Mouse (Mus musculus): ENCODE data around the gene Ppp1ca. TPM values are rescaled to one million over a fixed set of nuclear protein-coding genes. Genes with fewer than 3 reads are reported as not detected.

Ppp1ca gene
- polyA plus RNA-seq, 1 experiment: 509 TPM

- DNase-seq: no peak
- Histone ChIP-seq H3K4me3 (ENCODE audit: insufficient read depth, low read depth, low read length) (no peak overlapping the region), H3K27me3 (replicated peaks; ENCODE audit: control insufficient read depth, insufficient read depth, low read length) (no peaks in the 10 kb centered on the region), H3K36me3 (ENCODE audit: control insufficient read depth, insufficient read depth, low read length) (no peaks in the 10 kb centered on the region), H3K27ac (ENCODE audit: insufficient read depth, low read depth, low read length) (no peak overlapping the region), H3K4me1 (ENCODE audit: control insufficient read depth, insufficient read depth, low read length) (peaks cover 15% of the 10 kb centered on the region)
- TF ChIP-seq POLR2A (IDR thresholded peaks at IDR 0.05; ENCODE audit: low read depth, low read length) (no peak), CTCF (conservative IDR thresholded peaks at IDR 0.05; ENCODE audit: insufficient read depth, insufficient read length, low read depth, low read length) (no peak)
- 73% methylated on average over 3 of the region's 3 CpGs for WGBS
Observed at GRCm38 (mm10) chr19:4217855-4218254, 26.0 kb downstream of the Ppp1ca start.

DNA sequence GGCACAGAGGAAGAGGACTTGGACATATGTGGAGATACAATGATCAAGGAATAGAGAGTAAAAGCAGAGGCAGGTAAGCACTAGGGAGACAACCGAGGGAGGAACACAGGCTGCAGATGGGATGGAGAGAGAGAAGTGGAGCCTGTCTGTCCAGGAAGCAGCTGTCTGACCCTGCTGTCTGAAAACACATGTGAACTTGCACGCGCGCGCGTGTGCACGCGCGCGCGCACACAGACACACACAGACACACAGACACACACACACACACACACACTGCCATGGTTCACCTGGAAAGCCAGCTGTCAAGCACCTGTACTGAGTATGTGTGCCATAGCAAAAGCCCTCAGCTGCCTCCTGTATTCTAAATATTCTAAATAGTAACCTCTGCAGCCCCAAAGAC is 26.4 kb downstream of the Ppp1ca start:
- H3K27me3 ChIP-seq (replicated peaks; ENCODE audit: control insufficient read depth, insufficient read depth, low read length): no peaks in the 10 kb centered on the region
- 95% methylated on average over 10 of the region's 11 CpGs for WGBS
- no peak for TF ChIP-seq CTCF (conservative IDR thresholded peaks at IDR 0.05; ENCODE audit: insufficient read depth, insufficient read length, low read depth, low read length)
- TF ChIP-seq POLR2A (IDR thresholded peaks at IDR 0.05; ENCODE audit: low read depth, low read length): no peak
- peaks cover 12% of the 10 kb centered on the region for H3K4me1 ChIP-seq (ENCODE audit: control insufficient read depth, insufficient read depth, low read length)
- H3K27ac ChIP-seq (ENCODE audit: insufficient read depth, low read depth, low read length): no peak overlapping the region
- H3K36me3 ChIP-seq (ENCODE audit: control insufficient read depth, insufficient read depth, low read length): no peaks in the 10 kb centered on the region
- H3K4me3 ChIP-seq (ENCODE audit: insufficient read depth, low read depth, low read length): no peak overlapping the region
- DNase-seq: no peak

DNA sequence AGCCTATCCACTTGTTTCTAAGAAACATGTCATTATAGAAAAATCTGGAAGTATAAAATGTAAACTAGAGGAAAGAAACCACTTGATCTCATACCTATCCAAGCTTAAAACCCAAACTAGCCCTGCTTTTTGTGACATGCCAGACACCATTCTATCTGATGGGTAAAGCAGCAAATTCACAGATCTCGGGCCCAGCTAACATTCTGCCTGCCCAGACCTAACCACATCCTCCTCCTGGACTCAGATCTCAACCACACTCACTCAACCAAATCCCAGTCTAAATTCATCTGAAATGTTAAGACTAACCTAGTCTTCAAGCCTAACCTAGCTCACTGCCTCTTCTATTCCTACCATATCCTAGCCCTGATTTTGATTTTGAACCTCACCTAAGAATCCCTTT is 26.9 kb downstream of the Ppp1ca start:
- no peaks in the 10 kb centered on the region for H3K27me3 ChIP-seq (replicated peaks; ENCODE audit: control insufficient read depth, insufficient read depth, low read length)
- no peak for TF ChIP-seq POLR2A (IDR thresholded peaks at IDR 0.05; ENCODE audit: low read depth, low read length)
- no peak for TF ChIP-seq CTCF (conservative IDR thresholded peaks at IDR 0.05; ENCODE audit: insufficient read depth, insufficient read length, low read depth, low read length)
- WGBS: 94% methylated on average over 1 of the region's 1 CpGs
- H3K36me3 ChIP-seq (ENCODE audit: control insufficient read depth, insufficient read depth, low read length): no peaks in the 10 kb centered on the region
- no peak overlapping the region for H3K27ac ChIP-seq (ENCODE audit: insufficient read depth, low read depth, low read length)
- peaks cover 8% of the 10 kb centered on the region for H3K4me1 ChIP-seq (ENCODE audit: control insufficient read depth, insufficient read depth, low read length)
- no peak for DNase-seq
- H3K4me3 ChIP-seq (ENCODE audit: insufficient read depth, low read depth, low read length): no peak overlapping the region

DNA sequence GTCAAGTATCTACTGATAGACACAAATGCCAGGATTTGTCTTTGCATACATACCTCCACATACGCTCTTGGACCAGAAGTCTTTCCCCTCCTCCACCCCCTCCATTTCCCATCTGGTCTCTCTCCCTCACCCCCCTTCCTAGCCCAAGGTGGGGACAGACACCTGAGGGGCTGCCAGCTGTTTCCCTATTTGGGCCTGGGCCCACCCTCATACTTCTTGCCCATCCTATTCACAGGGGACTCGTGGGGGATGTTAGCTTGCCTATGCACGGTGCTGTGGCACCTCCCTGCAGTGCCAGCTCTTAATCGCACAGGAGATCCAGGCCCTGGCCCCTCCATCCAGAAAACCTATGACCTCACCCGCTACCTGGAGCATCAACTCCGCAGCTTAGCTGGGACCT is 28.1 kb downstream of the Ppp1ca start:
- Histone ChIP-seq H3K27me3 (replicated peaks; ENCODE audit: control insufficient read depth, insufficient read depth, low read length) (no peaks in the 10 kb centered on the region), H3K4me1 (ENCODE audit: control insufficient read depth, insufficient read depth, low read length) (peaks cover 6% of the 10 kb centered on the region), H3K4me3 (ENCODE audit: insufficient read depth, low read depth, low read length) (no peak overlapping the region), H3K36me3 (ENCODE audit: control insufficient read depth, insufficient read depth, low read length) (no peaks in the 10 kb centered on the region), H3K27ac (ENCODE audit: insufficient read depth, low read depth, low read length) (no peak overlapping the region)
- 89% methylated on average over 6 of the region's 6 CpGs for WGBS
- TF ChIP-seq CTCF (conservative IDR thresholded peaks at IDR 0.05; ENCODE audit: insufficient read depth, insufficient read length, low read depth, low read length) (no peak), POLR2A (IDR thresholded peaks at IDR 0.05; ENCODE audit: low read depth, low read length) (no peak)
- no peak for DNase-seq

DNA sequence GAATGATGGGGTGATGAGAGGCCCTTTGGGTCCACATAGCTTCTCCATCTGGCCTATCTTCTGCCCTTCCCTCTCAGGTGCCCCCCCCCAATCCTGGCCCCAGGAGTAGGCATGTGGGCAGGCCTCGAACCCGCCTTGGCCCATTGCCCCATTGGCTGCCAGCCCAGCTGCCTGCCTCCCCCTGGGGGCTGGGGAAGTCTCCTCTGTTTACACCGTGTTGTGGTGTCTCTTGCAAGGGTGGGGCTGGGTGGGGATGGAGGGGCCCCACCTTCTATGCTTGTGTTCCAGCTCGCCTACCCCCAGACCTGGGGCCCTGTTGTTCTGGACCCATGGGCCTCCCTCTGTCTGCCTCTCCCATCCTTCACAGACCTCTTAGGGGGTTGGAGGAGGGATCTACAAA is 28.6 kb downstream of the Ppp1ca start:
- 44% methylated on average over 4 of the region's 4 CpGs for WGBS
- TF ChIP-seq CTCF (conservative IDR thresholded peaks at IDR 0.05; ENCODE audit: insufficient read depth, insufficient read length, low read depth, low read length) (no peak), POLR2A (IDR thresholded peaks at IDR 0.05; ENCODE audit: low read depth, low read length) (no peak)
- no peak overlapping the region for H3K27ac ChIP-seq (ENCODE audit: insufficient read depth, low read depth, low read length)
- peaks cover 6% of the 10 kb centered on the region for H3K4me1 ChIP-seq (ENCODE audit: control insufficient read depth, insufficient read depth, low read length)
- H3K27me3 ChIP-seq (replicated peaks; ENCODE audit: control insufficient read depth, insufficient read depth, low read length): no peaks in the 10 kb centered on the region
- no peaks in the 10 kb centered on the region for H3K36me3 ChIP-seq (ENCODE audit: control insufficient read depth, insufficient read depth, low read length)
- H3K4me3 ChIP-seq (ENCODE audit: insufficient read depth, low read depth, low read length): no peak overlapping the region
- DNase-seq: no peak

DNA sequence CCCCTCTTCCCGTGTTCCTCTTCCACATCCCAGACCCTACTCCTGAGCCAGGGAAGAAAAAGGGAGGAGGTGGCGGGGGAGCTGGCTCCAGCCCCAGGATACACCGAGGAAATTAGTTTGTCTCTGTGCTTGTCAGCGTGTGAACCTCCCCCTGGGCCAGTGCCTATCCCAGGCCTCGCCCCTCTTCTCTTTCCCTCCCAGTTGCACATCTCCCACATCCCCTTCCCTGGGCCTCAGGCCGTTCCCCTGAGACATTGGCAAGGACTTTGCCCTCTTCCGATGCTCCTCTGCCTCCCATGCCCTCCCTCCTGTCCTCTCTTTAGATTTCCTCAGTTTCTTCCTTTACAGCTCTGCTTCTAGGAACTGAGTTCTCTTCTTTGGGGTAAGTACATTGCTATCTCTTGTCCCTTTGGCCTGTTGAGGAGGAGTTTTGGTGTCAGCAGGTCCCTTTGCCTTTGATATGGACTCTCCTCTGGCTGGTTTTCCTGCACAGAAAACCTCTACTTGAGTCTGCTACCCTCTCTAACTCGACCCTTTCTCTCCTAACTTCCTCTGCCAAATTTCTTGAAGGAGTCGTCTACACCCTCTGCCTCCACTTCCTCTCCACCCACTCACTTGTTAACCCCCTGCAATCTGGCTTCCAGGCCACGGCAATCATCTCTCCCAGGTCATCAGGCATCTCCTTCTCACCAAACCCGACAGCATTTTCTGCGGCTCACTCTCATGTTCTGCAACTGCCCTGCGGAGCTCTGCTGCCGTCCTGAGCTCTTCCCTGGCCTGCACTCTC is 29.3 kb downstream of the Ppp1ca start:
- H3K27ac ChIP-seq (ENCODE audit: insufficient read depth, low read depth, low read length): peak overlapping the region; percentile 36
- H3K27me3 ChIP-seq (replicated peaks; ENCODE audit: control insufficient read depth, insufficient read depth, low read length): no peaks in the 10 kb centered on the region
- DNase-seq: peak; percentile 68
- WGBS: 44% methylated on average over 14 of the region's 14 CpGs
- no peak overlapping the region for H3K4me3 ChIP-seq (ENCODE audit: insufficient read depth, low read depth, low read length)
- no peaks in the 10 kb centered on the region for H3K36me3 ChIP-seq (ENCODE audit: control insufficient read depth, insufficient read depth, low read length)
- H3K4me1 ChIP-seq (ENCODE audit: control insufficient read depth, insufficient read depth, low read length): peaks cover 6% of the 10 kb centered on the region
- TF ChIP-seq POLR2A (IDR thresholded peaks at IDR 0.05; ENCODE audit: low read depth, low read length): no peak
- TF ChIP-seq CTCF (conservative IDR thresholded peaks at IDR 0.05; ENCODE audit: insufficient read depth, insufficient read length, low read depth, low read length): no peak

GRCm38 (mm10) chr19:4222165-4222564 is 30.3 kb downstream of the Ppp1ca start:
- Histone ChIP-seq H3K27ac (ENCODE audit: insufficient read depth, low read depth, low read length) (0 out of 2 replicates have a peak overlapping the region, but pooled peaks have one; percentile 11), H3K4me1 (ENCODE audit: control insufficient read depth, insufficient read depth, low read length) (peaks cover 6% of the 10 kb centered on the region), H3K27me3 (replicated peaks; ENCODE audit: control insufficient read depth, insufficient read depth, low read length) (no peaks in the 10 kb centered on the region), H3K36me3 (ENCODE audit: control insufficient read depth, insufficient read depth, low read length) (no peaks in the 10 kb centered on the region), H3K4me3 (ENCODE audit: insufficient read depth, low read depth, low read length) (no peak overlapping the region)
- 43% methylated on average over 11 of the region's 11 CpGs for WGBS
- TF ChIP-seq CTCF (conservative IDR thresholded peaks at IDR 0.05; ENCODE audit: insufficient read depth, insufficient read length, low read depth, low read length): no peak
- no peak for TF ChIP-seq POLR2A (IDR thresholded peaks at IDR 0.05; ENCODE audit: low read depth, low read length)
- peak; percentile 82 for DNase-seq
